Mouse (Mus musculus) stomach, embryonic 14.5 days (tissue): ENCODE results near the gene Ranbp9. TPM values are rescaled to one million over a fixed set of nuclear protein-coding genes. Genes with fewer than 3 reads are reported as not detected.

Source experiments
- ATAC-seq: fragments of 200-750 bp; cut with Nextera tagmentation; 2 replicates; pipeline ENCODE4 v1.8.0; 2017; ENCODE audit warnings: low read depth, moderate TSS enrichment; ENCODE audit not compliant: insufficient number of reproducible peaks, insufficient read depth, low FRiP score
- H3K27ac ChIP-seq: fragments of 300-500 bp; sonication (generic); 2 replicates; pipeline ENCODE4 v1.5.1; 2014; ENCODE audit warnings: mild to moderate bottlenecking, low read length, moderate library complexity, mixed read lengths
- H3K27me3 ChIP-seq: fragments of 300-500 bp; sonication (generic); 2 replicates; pipeline ENCODE4 v1.6.1; 2014; ENCODE audit warnings: low read length, control low read depth, mixed read lengths; ENCODE audit not compliant: control insufficient read depth, insufficient read depth
- H3K36me3 ChIP-seq: fragments of 300-500 bp; sonication (generic); 2 replicates; pipeline ENCODE4 v1.6.1; 2014; ENCODE audit warnings: mild to moderate bottlenecking, control low read depth, low read length, moderate library complexity, mixed read lengths; ENCODE audit not compliant: control insufficient read depth, insufficient read depth
- H3K4me1 ChIP-seq: fragments of 300-500 bp; sonication (generic); 2 replicates; pipeline ENCODE4 v1.6.1; 2014; ENCODE audit warnings: low read length, control low read depth, mixed read lengths; ENCODE audit not compliant: control insufficient read depth, insufficient read depth
- H3K4me2 ChIP-seq: fragments of 300-500 bp; sonication (generic); replicated peaks from 2 replicates; pipeline ENCODE4 v1.6.1; 2014; ENCODE audit warnings: low read depth, low read length, control low read depth
- H3K4me3 ChIP-seq: fragments of 300-500 bp; sonication (generic); 2 replicates; pipeline ENCODE4 v1.5.1; 2014; ENCODE audit warnings: low read depth, low read length, control low read depth
- H3K9ac ChIP-seq: fragments of 300-500 bp; sonication (generic); replicated peaks from 2 replicates; pipeline ENCODE4 v1.6.1; 2014; ENCODE audit warnings: low read depth, mild to moderate bottlenecking, control low read depth, low read length, moderate library complexity, mixed read lengths
- H3K9me3 ChIP-seq: fragments of 300-500 bp; sonication (generic); 2 replicates; pipeline ENCODE4 v1.6.1; 2016; ENCODE audit warnings: low read depth, low read length, control low read depth; ENCODE audit not compliant: control insufficient read depth
- WGBS: fragments of 180-500 bp; shearing (Covaris S2); extraction: QIAGEN DNeasy Blood & Tissue Kit; methylation state at CpG from one replicate; pipeline ENCODE4 v1.1.7; 2014; 5-methylcytosine and 5-hydroxymethylcytosine counted together
- polyA plus RNA-seq: library from polyadenylated mRNA; unstranded; fragments of >200 nt; fragmentation: Nextera tagmentation; extraction: Ambion mirVana; gene quantifications from 2 replicates; pipeline ENCODE4 v1.2.1, GENCODE M21; 2014

Ranbp9 gene
- 15.5 and 16.8 TPM in 2 replicates for polyA plus RNA-seq

DNA sequence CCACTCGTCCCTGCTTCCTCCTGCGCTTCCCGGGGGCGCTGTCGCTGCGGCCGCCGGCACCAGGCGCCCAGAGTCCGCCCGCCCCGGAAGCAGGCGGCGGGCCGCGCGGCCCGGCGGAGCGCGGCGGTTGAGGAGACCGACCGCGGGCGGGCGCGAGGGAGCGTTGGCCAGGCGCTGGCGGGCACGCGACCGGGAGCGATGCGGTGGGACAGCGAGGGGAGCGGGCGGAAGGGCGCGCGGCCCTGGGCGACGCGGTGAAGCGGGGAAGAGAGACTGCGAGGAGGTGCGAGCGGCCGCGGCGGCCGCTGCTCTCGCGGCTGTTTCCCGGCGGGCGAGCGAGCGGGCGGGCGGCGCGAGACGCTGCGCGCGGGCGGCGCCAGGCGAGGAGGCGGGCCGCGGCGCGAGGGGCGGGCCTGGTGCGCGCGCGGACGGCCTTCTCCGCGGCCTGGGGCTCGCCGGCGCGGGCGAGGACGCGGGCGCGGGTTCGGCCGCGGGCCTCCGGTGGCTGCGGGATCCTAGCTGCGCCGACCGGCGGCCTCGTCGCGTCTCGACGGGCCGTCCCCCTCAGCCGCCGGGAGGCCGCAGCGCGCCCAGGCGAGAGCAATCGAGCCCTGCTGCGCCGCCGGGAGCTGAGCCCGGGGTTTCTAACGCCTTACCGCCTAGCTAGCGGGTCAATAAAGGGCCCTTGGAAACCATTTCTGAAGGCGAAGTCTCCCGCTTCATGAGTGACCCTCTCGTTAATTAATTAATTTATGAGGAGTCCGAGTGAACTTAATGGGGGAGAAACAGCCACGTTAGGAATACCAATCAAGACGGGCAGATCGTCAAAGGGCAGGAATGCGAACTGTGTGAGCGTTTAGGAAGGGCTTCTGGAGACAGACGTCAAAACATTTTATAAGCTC is at the start of gene Ranbp9:
Gene Ranbp9, minus strand, starts transcription at position 326 of the 902 bp plus-strand sequence.
- Histone ChIP-seq H3K9ac (peak within 1 kb of the TSS; percentile 98), H3K36me3 (no peaks in the 10 kb centered on the region), H3K4me3 (peak within 1 kb of the TSS; percentile 86), H3K27ac (peak within 1 kb of the TSS; percentile 97), H3K9me3 (no peaks in the 10 kb centered on the region), H3K4me1 (peaks cover 10% of the 10 kb centered on the region; the same call in 1 of the 2 replicates), H3K4me2 (peak within 1 kb of the TSS; percentile 85), H3K27me3 (no peaks in the 10 kb centered on the region)
- ATAC-seq = peak; percentile 90
- under 1% methylated on average over 93 of the region's 132 CpGs for WGBS

DNA sequence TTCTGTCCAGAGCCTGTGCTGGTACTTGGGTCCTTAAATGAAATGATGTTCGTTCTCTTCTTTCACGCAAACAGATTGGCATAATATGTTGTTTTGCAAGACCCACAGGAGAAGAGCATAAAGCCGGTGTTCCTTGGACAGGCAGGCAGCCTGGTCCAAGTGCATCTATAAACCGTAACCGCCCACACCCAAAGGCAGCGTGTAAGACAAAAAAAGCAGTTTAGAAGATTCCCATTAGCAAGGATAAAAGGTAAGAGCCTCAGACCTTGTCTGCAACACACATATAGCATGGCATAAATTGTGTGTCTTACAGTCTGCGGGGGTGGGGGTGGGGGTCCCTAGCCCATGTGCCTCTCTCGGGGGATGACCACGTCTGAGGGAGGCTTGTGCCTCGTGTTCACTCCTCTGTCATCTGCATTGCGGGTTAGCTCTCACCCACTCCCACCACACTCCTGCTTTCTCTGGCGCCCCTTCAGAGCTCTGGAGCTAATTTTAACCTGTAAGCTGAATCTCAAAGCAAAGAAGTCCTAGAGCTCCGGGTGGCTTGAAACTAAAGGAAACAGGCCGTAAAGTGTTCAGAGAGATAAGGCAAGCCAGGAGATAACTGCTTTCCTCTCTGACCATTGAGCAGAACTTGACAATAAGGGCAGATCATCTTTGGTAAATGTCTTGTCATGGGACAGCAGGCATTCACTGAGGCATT is 49.2 kb upstream of the Ranbp9 start:
- WGBS = 67% methylated on average over 14 of the region's 14 CpGs
- ATAC-seq = no peak
- H3K4me1 ChIP-seq = peaks cover 23% of the 10 kb centered on the region

DNA sequence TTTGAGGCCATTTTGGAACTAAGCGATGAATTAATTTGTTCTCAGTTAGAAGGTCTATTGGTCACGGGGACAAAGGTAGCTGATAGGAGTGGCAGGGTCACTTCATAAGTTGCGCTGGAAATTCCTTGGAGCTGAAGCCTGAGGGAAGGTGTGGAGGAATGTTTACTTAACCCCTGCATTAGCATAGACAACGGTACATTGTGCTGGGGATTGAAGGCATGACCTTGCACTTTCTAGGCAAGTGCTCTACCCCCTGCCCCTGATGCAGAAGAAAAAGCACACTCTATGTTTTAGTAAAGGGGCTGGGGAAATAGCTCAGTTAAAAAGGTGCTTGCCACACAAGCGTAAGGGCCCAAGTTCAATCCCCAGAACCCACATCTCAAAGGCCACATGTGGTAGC is 45.2 kb upstream of the Ranbp9 start:
- Histone ChIP-seq H3K9ac (no peak overlapping the region), H3K4me1 (peaks cover 35% of the 10 kb centered on the region), H3K9me3 (no peaks in the 10 kb centered on the region), H3K27me3 (no peaks in the 10 kb centered on the region), H3K36me3 (no peaks in the 10 kb centered on the region), H3K4me2 (no peak overlapping the region), H3K27ac (peak overlapping the region; percentile 93; the same call in 1 of the 2 replicates), H3K4me3 (no peak overlapping the region)
- WGBS = 54% methylated on average over 5 of the region's 5 CpGs
- no peak for ATAC-seq

More for the DNA sequence above, 49.2 kb upstream of the Ranbp9 start:
- no peak overlapping the region for H3K9ac ChIP-seq
- no peak overlapping the region for H3K4me3 ChIP-seq
- H3K9me3 ChIP-seq = no peaks in the 10 kb centered on the region
- H3K27ac ChIP-seq = no peak overlapping the region
- H3K27me3 ChIP-seq = no peaks in the 10 kb centered on the region
- no peaks in the 10 kb centered on the region for H3K36me3 ChIP-seq
- no peak overlapping the region for H3K4me2 ChIP-seq

DNA sequence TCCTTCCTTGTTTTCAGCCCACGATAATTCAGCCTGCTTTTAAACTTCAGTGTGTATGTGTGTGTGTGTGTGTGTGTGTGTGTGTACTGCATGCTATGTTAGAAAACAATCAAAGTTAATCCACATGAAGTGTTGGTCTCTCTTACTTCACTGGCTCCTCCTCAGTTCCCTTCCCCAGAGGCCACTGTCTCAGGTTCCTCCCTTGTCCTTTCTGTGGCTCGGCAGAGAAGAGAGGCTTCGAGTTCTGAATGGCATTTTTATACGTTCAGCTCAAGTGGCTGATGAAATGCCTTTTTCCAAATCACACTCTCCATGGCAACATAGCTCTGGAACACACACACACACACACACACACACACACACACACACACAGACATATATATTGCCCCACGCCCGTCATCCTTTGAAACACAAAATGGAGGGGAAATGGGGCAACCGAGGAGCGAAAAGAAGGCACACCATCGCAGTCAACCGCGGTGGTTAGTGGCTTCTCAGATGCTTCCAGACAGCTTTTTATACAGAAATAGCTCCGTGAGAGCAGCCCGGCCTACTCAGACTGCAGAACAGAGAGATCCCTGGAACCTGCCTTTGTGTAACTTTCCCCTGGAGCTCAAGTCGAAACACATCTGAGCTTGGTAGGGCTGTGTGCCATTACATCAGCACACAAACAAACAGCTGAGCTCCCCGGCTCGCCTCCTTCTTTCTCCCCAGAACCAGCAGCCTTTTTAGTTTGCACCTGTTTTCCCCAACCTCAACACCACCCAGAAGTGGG is 44.5 kb upstream of the Ranbp9 start:
- Histone ChIP-seq H3K9me3 (no peaks in the 10 kb centered on the region), H3K4me1 (peaks cover 27% of the 10 kb centered on the region; the same call in 1 of the 2 replicates), H3K27me3 (no peaks in the 10 kb centered on the region), H3K9ac (no peak overlapping the region), H3K27ac (peak overlapping the region; percentile 93), H3K4me2 (peak overlapping the region; percentile 17; the same call in 1 of the 2 replicates), H3K36me3 (no peaks in the 10 kb centered on the region), H3K4me3 (no peak overlapping the region)
- WGBS = 34% methylated on average over 16 of the region's 16 CpGs
- ATAC-seq = no peak; the same call in 1 of the 2 replicates

DNA sequence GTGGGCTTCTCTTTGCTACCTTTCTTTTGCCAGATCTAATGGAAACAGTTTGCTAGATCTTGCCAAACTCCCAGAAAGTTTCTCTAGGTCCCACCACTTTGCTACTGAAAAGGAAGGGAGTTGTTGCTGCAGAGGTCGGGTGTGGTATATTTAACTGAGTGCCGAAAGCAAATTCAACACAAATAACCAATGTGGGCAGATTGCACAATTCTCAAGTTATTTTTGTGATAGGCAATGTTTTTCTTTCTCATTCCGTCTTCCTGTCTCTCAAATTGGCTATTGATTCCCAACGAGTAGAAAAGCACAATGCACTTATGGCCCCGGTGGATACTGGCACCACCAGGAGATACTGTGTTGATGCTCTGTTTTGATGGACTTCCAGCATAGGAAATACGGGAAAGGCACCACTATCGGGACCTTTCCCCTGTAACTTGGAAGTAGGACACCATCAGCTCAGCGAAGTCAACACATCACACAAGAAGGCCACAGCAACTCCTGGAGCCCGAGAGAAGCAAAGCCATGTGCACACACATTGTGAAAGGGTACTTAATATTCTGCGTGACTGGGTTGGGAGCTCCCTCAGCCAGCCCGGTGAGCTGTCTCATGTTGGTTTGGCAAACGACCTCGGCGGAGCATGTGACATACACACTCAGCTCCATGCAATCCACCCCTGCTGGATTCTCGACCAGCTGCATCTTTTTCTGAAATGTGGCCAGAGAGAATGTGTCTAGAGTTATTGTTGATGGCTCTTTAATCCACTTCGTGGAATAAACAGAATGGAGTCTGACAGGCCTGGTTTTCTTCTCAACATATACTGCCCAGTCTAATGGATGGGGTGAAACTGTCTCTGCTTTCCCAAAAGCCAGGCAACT is 43.6 kb upstream of the Ranbp9 start:
- no peaks in the 10 kb centered on the region for H3K9me3 ChIP-seq
- H3K4me3 ChIP-seq = no peak overlapping the region
- H3K36me3 ChIP-seq = no peaks in the 10 kb centered on the region
- WGBS = 32% methylated on average over 16 of the region's 16 CpGs
- ATAC-seq = peak; percentile 85
- no peak overlapping the region for H3K4me2 ChIP-seq
- H3K27ac ChIP-seq = peak overlapping the region; percentile 93
- H3K4me1 ChIP-seq = peaks cover 26% of the 10 kb centered on the region; the same call in 1 of the 2 replicates
- no peaks in the 10 kb centered on the region for H3K27me3 ChIP-seq
- no peak overlapping the region for H3K9ac ChIP-seq

DNA sequence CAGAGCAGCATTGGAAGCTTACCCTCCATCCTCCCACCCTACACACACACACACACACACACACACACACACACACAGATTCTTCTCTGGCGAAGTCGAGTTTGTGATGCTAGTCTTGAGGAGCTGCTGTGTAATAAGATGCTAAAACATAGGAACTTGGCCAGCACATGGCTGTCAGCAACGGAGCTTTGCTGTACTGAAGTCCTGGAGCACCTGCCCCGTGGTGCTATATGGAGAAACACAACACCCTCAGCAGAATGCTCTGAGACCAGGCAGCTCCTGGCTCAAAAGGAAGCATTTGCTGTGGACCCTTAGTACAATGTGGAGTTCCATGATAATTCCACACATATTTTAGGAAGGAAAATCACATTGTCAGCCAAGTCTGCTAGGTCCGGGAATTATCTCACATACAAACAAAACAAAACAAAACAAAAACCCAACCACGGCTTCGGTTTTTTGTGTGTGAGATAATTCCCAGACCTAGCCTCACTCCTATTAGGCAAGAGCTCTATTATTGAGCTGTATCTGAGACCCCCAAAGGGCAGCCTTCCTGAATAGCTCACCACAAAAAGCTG is 42.9 kb upstream of the Ranbp9 start:
- H3K4me2 ChIP-seq = no peak overlapping the region
- H3K27ac ChIP-seq = peak overlapping the region; percentile 93
- H3K4me3 ChIP-seq = no peak overlapping the region
- H3K4me1 ChIP-seq = peaks cover 26% of the 10 kb centered on the region; the same call in 1 of the 2 replicates
- 57% methylated on average over 7 of the region's 7 CpGs for WGBS
- ATAC-seq = no peak
- no peak overlapping the region for H3K9ac ChIP-seq
- no peaks in the 10 kb centered on the region for H3K9me3 ChIP-seq
- no peaks in the 10 kb centered on the region for H3K36me3 ChIP-seq
- no peaks in the 10 kb centered on the region for H3K27me3 ChIP-seq

DNA sequence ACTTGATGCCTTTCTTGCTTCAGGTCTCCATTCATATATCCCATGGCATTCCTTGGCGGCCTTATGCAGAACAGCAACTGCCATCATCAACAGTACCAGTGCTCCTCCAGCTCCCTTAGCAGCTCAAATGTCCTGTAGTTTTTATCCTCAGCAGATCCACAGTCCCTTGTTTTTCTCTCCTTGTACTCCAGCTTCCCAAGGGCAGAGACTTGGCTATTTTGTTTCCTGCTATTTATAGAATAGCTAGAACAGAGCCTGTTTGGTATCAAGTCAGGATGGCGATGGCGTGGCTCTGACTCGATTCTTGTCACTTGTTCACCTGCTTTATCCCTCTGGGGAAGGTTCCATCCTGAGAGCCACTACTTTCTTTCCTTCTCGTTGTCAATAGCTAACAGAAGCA is 40.9 kb upstream of the Ranbp9 start:
- H3K4me3 ChIP-seq = no peak overlapping the region
- H3K36me3 ChIP-seq = no peaks in the 10 kb centered on the region
- WGBS = 91% methylated on average over 5 of the region's 5 CpGs
- H3K9ac ChIP-seq = no peak overlapping the region
- no peaks in the 10 kb centered on the region for H3K9me3 ChIP-seq
- ATAC-seq = no peak
- no peak overlapping the region for H3K4me2 ChIP-seq
- H3K4me1 ChIP-seq = peaks cover 26% of the 10 kb centered on the region; the same call in 1 of the 2 replicates
- no peaks in the 10 kb centered on the region for H3K27me3 ChIP-seq
- no peak overlapping the region for H3K27ac ChIP-seq
